8 mouse cellular contexts compared by ENCODE assay signal in the genomic region with DNA sequence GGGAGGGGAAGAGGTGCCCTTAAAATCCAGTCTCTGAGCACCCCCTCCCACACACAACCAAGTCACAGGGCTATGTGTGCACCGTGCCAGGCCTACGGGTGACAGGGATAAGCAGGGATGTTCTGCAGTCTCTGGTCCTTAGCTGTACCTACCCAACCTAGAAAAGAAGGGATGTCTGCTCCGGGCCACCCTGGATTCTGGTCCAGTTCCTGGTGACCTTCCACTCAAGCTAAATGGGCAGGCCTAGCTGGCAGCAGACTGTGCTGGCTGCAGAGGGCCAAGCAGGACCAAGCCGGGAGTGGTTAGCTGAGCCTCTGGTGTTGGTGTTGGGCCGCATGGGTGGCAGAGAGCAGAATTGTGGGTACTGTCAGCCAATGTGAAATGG. TPM values are rescaled to one million over a fixed set of nuclear protein-coding genes. Genes with fewer than 3 reads are reported as not detected.
DNase-seq lines count a peak whose midpoint lies in the region; ATAC-seq and TF ChIP-seq lines count a peak whose summit lies in the region.

No protein-coding gene starts in this region.

- peak overlapping the region; percentile 60 for H3K4me3 ChIP-seq in lung, embryonic 16.5 days (ENCODE audit: low read length)
- H3K4me3 ChIP-seq in hindbrain, embryonic 10.5 days, result peak overlapping the region; percentile 70
- H3K4me3 ChIP-seq in liver, postnatal 0 days (ENCODE audit: low read depth, low read length), result peak overlapping the region; percentile 49

- WGBS in lung, embryonic 16.5 days, result 35% methylated on average over 5 of the region's 5 CpGs
- 27% methylated on average over 5 of the region's 5 CpGs for WGBS in hindbrain, embryonic 10.5 days
- 41% methylated on average over 5 of the region's 5 CpGs for WGBS in liver, postnatal 0 days (ENCODE audit: insufficient replicate concordance)

- H3K4me2 ChIP-seq in lung, embryonic 16.5 days (ENCODE audit: low read depth, low read length), result peak overlapping the region; percentile 97
- H3K4me2 ChIP-seq in liver, postnatal 0 days (ENCODE audit: low read depth, low read length), result peak overlapping the region; percentile 75

- H3K4me1 ChIP-seq in lung, embryonic 16.5 days (replicated peaks; ENCODE audit: control insufficient read depth, insufficient read depth, low read length), result peaks cover 8% of the 10 kb centered on the region
- peaks cover 57% of the 10 kb centered on the region for H3K4me1 ChIP-seq in hindbrain, embryonic 10.5 days (replicated peaks)
- peaks cover 5% of the 10 kb centered on the region for H3K4me1 ChIP-seq in liver, postnatal 0 days (ENCODE audit: insufficient read depth)

- no peaks in the 10 kb centered on the region for H3K9me3 ChIP-seq in lung, embryonic 16.5 days (ENCODE audit: control insufficient read depth, low read length)
- no peaks in the 10 kb centered on the region for H3K9me3 ChIP-seq in hindbrain, embryonic 10.5 days
- H3K9me3 ChIP-seq in liver, postnatal 0 days (ENCODE audit: low read length), result no peaks in the 10 kb centered on the region

- H3K27ac ChIP-seq in lung, embryonic 16.5 days (ENCODE audit: low read length), result no peak overlapping the region
- peak overlapping the region; percentile 90 for H3K27ac ChIP-seq in hindbrain, embryonic 10.5 days
- no peak overlapping the region for H3K27ac ChIP-seq in liver, postnatal 0 days (ENCODE audit: low read depth)

- peak; percentile 16; the same call in 1 of the 2 replicates for ATAC-seq in lung, embryonic 16.5 days (ENCODE audit: low read depth)
- no peak for ATAC-seq in liver, postnatal 0 days
- ATAC-seq in granulocyte monocyte progenitor cell, adult 5-6 weeks (replicated peaks; ENCODE audit: poor library complexity, severe bottlenecking), result no peak
- no peak for ATAC-seq in megakaryocyte-erythroid progenitor cell, adult 5-6 weeks (replicated peaks; ENCODE audit: low FRiP score, low TSS enrichment, poor library complexity, severe bottlenecking)

- peaks cover 37% of the 10 kb centered on the region for H3K27me3 ChIP-seq in lung, embryonic 16.5 days (ENCODE audit: control insufficient read depth, insufficient read depth, low read depth, low read length)
- H3K27me3 ChIP-seq in hindbrain, embryonic 10.5 days (ENCODE audit: insufficient read depth, poor library complexity, severe bottlenecking), result peaks cover 52% of the 10 kb centered on the region
- H3K27me3 ChIP-seq in liver, postnatal 0 days (ENCODE audit: insufficient read depth, low read length), result peaks cover 55% of the 10 kb centered on the region

- no peak for DNase-seq in lung, postnatal 14 days
- peak; percentile 60 to 72 for DNase-seq in cerebellum, postnatal 10 days
- no peak for DNase-seq in hindbrain, embryonic 10.5 days (ENCODE audit: low spot score)
- DNase-seq in liver, postnatal 0 days, result no peak
- DNase-seq in urinary bladder, adult 2 months (ENCODE audit: low spot score), result no peak

- TF ChIP-seq CTCF in liver, postnatal 0 days (IDR thresholded peaks at IDR 0.05; ENCODE audit: low read depth), result no peak

- H3K36me3 ChIP-seq in lung, embryonic 16.5 days (ENCODE audit: control insufficient read depth, insufficient read depth, low read length), result no peaks in the 10 kb centered on the region
- H3K36me3 ChIP-seq in hindbrain, embryonic 10.5 days, result no peaks in the 10 kb centered on the region
- H3K36me3 ChIP-seq in liver, postnatal 0 days (replicated peaks; ENCODE audit: insufficient read depth, low read length), result no peaks in the 10 kb centered on the region

- peak overlapping the region; percentile 52 for H3K9ac ChIP-seq in lung, embryonic 16.5 days (ENCODE audit: low read length)
- H3K9ac ChIP-seq in liver, postnatal 0 days (replicated peaks), result no peak overlapping the region

- no peak for TF ChIP-seq EP300 in liver, postnatal 0 days (IDR thresholded peaks at IDR 0.05; ENCODE audit: low read depth)

RNA-seq across cellular contexts. Expression of a gene that starts 0.6 kb away (rescaled TPM):
- 1.9 and 2.0 TPM in 2 replicates for polyA plus RNA-seq in lung, embryonic 16.5 days (2015; fragmentation: Nextera tagmentation; extraction: Ambion mirVana)
- polyA plus RNA-seq in hindbrain, embryonic 10.5 days (2016; fragmentation: Nextera tagmentation; extraction: Ambion mirVana), result 15.0 and 15.6 TPM in 2 replicates
- polyA plus RNA-seq in liver, postnatal 0 days (2015; fragmentation: Nextera tagmentation; extraction: Ambion mirVana), result 1.1 and 1.2 TPM in 2 replicates
- total RNA-seq in granulocyte monocyte progenitor cell, adult 5-6 weeks (2014; fragmentation: Nextera tagmentation), result 1.9 and 2.6 TPM in 2 replicates
- total RNA-seq in granulocyte monocyte progenitor cell, adult 5-6 weeks (2017), result 1.9 and 4.7 TPM in 2 replicates
- 0.74 and 0.81 TPM in 2 replicates for polyA plus RNA-seq in urinary bladder, adult 2 months (2012; rRNA removed)
- total RNA-seq in megakaryocyte-erythroid progenitor cell, adult 5-6 weeks (2014; fragmentation: Nextera tagmentation), result 0.17 and 0.35 TPM in 2 replicates
- total RNA-seq in megakaryocyte-erythroid progenitor cell, adult 5-6 weeks (2017), result 0.65 and 1.1 TPM in 2 replicates

Comparison
In these comparisons a context has a peak if more than half of its experiments do, and no peak if none do; other contexts are left out.
1. DNase-seq: peak in cerebellum, postnatal 10 days (2 of 2); none in lung, postnatal 14 days (single experiment), hindbrain, embryonic 10.5 days (single experiment), liver, postnatal 0 days (single experiment) and urinary bladder, adult 2 months (single experiment).
2. Peak in every context shown above with its lines, with median percentiles within 50 percentile points of each other: H3K4me3 ChIP-seq.